Mouse (Mus musculus): ENCODE measurements around the gene Dsn1.
A peak's percentile ranks its signal among the peaks of the same experiment; 100 is the strongest.

GRCm38 (mm10) chr2:156991470-156992319 lies 15.3 kb downstream of the Dsn1 start, which contains the start of gene Ndrg3:
- 0 out of 2 replicates have a peak, but pooled peaks have one; percentile 20 for TF ChIP-seq CTCF (IDR thresholded peaks at IDR 0.05; ENCODE audit: low read depth, low read length)
- no peak for TF ChIP-seq GATA1 (IDR thresholded peaks at IDR 0.05; ENCODE audit: borderline replicate concordance, low read length)
- TF ChIP-seq TAL1 (conservative IDR thresholded peaks at IDR 0.05; ENCODE audit: low read depth, low read length), result no peak
- no peak for TF ChIP-seq GATA2 (IDR thresholded peaks at IDR 0.05; ENCODE audit: borderline replicate concordance, low read depth, low read length)
- no peak for TF ChIP-seq POLR2AphosphoS5 (IDR thresholded peaks at IDR 0.05; ENCODE audit: insufficient replicate concordance, low read depth, low read length)

Data from G1E (cell line).